Mouse (Mus musculus): ENCODE results near the gene Nkain1. TPM values are rescaled to one million over a fixed set of nuclear protein-coding genes. Genes with fewer than 3 reads are reported as not detected.

The Nkain1 gene
- polyA plus RNA-seq, 1 experiment = not detected

DNA sequence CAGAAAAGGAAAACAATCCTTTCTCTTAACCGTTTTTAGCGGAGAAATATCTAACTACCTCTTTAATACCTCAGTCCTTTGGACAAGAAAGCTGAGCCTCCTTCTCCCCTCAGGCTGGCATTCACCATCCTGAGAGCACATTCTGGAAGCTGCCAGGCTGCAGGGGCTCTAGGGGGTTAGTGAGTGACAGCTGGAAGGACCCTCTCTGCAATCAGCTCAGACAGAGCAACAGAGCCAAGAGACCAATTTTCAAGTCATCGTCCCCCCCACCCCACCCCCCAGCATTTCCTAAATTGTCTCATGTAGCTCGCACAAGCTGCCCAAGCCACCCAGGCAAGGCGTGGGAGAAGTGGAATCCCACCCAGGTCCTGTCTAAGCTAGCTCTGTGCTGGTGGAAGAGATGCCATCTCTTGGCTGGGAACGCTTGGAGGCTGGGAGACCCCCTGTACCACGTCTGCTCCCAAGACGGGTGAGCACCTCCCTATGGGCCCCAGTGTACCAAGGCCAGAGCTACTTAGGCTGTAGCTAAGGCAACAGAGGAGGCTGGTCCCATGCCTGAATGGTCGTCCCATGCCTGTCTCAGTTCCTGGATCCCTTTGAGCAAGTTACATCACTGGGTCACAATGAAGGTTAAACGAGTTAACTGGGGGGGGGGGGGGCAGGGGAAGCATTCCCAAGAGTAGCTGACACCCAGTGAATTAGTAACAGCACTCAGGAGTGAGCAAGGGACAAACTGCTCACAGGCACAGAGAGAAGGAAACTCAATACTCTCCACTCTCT, 2.8 kb downstream of the Nkain1 start:
- TF ChIP-seq POLR2A (IDR thresholded peaks at IDR 0.05; ENCODE audit: insufficient read depth, low read depth, low read length) (no peak), CTCF (IDR thresholded peaks at IDR 0.05; ENCODE audit: insufficient read depth, low read depth, low read length) (no peak)
- no peak overlapping the region for H3K4me3 ChIP-seq (ENCODE audit: insufficient read depth, low read depth, low read length)
- peaks cover 17% of the 10 kb centered on the region for H3K4me1 ChIP-seq (ENCODE audit: control insufficient read depth, insufficient read depth, low read length)
- WGBS = 32% methylated on average over 10 of the region's 10 CpGs
- no peak overlapping the region for H3K27ac ChIP-seq (ENCODE audit: insufficient read depth, low read depth, low read length)

- no peak overlapping the region for H3K4me3 ChIP-seq (ENCODE audit: insufficient read depth, low read depth, low read length)
- no peak overlapping the region for H3K27ac ChIP-seq (ENCODE audit: insufficient read depth, low read depth, low read length)
- peaks cover 20% of the 10 kb centered on the region for H3K4me1 ChIP-seq (ENCODE audit: control insufficient read depth, insufficient read depth, low read length)
- TF ChIP-seq POLR2A (IDR thresholded peaks at IDR 0.05; ENCODE audit: insufficient read depth, low read depth, low read length) = no peak
- no peak for TF ChIP-seq CTCF (IDR thresholded peaks at IDR 0.05; ENCODE audit: insufficient read depth, low read depth, low read length)
- 52% methylated on average over 23 of the region's 23 CpGs for WGBS
These were observed 5.7 kb downstream of the Nkain1 start for GRCm38 (mm10) chr4:130568043-130568978.

GRCm38 (mm10) chr4:130563820-130564219, 10.2 kb downstream of the Nkain1 start:
- Histone ChIP-seq H3K4me1 (ENCODE audit: control insufficient read depth, insufficient read depth, low read length) (peaks cover 8% of the 10 kb centered on the region), H3K27ac (ENCODE audit: insufficient read depth, low read depth, low read length) (no peak overlapping the region)
- 8% methylated on average over 8 of the region's 8 CpGs for WGBS

DNA sequence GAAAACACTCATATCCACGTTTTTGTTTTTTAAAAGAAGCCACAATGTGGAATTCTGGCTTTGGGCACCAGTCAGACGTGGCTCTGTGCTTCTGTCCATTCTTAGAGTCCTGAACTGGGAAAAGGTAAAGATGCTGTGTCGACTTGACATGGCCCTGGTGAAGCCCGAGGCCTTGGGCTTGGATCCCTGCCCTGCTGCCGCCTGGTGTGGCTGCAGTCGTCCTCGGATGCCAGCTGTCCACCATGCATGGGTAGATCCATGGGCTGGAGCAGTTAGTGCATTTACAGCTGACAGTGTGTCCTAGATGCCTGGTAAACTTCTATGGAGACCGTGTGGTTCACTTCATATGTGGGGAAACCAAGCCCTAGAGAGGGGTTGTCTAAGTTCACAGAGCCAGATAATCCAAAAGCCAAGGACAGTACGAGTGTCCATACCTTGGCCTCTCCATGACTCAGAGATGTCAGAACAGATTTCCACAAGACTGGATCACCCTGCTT, 10.7 kb downstream of the Nkain1 start:
- Histone ChIP-seq H3K4me1 (ENCODE audit: control insufficient read depth, insufficient read depth, low read length) (peaks cover 8% of the 10 kb centered on the region), H3K27ac (ENCODE audit: insufficient read depth, low read depth, low read length) (no peak overlapping the region)

More at GRCm38 (mm10) chr4:130563820-130564219, 10.2 kb downstream of the Nkain1 start:
- no peak for TF ChIP-seq POLR2A (IDR thresholded peaks at IDR 0.05; ENCODE audit: insufficient read depth, low read depth, low read length)
- TF ChIP-seq CTCF (IDR thresholded peaks at IDR 0.05; ENCODE audit: insufficient read depth, low read depth, low read length) = no peak
- no peak overlapping the region for H3K4me3 ChIP-seq (ENCODE audit: insufficient read depth, low read depth, low read length)

GRCm38 (mm10) chr4:130560576-130561310, 13.2 kb downstream of the Nkain1 start:
- H3K4me3 ChIP-seq (ENCODE audit: insufficient read depth, low read depth, low read length) = no peak overlapping the region
- H3K4me1 ChIP-seq (ENCODE audit: control insufficient read depth, insufficient read depth, low read length) = peaks cover 10% of the 10 kb centered on the region
- 67% methylated on average over 11 of the region's 11 CpGs for WGBS
- no peak for TF ChIP-seq POLR2A (IDR thresholded peaks at IDR 0.05; ENCODE audit: insufficient read depth, low read depth, low read length)
- no peak for TF ChIP-seq CTCF (IDR thresholded peaks at IDR 0.05; ENCODE audit: insufficient read depth, low read depth, low read length)
- no peak overlapping the region for H3K27ac ChIP-seq (ENCODE audit: insufficient read depth, low read depth, low read length)

More for the DNA sequence above, 10.7 kb downstream of the Nkain1 start:
- WGBS = 81% methylated on average over 9 of the region's 9 CpGs
- no peak overlapping the region for H3K4me3 ChIP-seq (ENCODE audit: insufficient read depth, low read depth, low read length)
- TF ChIP-seq CTCF (IDR thresholded peaks at IDR 0.05; ENCODE audit: insufficient read depth, low read depth, low read length) (no peak), POLR2A (IDR thresholded peaks at IDR 0.05; ENCODE audit: insufficient read depth, low read depth, low read length) (no peak)

DNA sequence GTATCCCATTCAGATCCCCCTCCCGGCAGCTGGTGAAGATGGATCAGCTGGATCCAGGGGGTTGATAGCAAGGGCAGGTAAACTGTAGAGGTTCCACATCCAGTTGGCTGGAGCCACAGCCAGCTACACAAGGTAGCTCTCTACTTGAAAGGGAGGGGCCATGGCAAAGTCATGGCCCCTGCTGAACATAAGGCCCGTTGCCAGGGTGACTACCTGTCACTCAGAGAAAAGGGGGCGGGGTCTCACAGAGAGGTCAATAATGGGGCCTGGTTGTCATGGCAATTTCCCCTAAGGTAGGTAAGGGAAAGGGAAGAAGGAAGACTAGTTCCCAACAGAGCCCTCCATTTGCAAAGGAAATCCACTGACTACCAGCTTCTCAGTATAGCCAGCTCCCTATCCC, 14.8 kb downstream of the Nkain1 start:
- 87% methylated on average over 3 of the region's 3 CpGs for WGBS

DNA sequence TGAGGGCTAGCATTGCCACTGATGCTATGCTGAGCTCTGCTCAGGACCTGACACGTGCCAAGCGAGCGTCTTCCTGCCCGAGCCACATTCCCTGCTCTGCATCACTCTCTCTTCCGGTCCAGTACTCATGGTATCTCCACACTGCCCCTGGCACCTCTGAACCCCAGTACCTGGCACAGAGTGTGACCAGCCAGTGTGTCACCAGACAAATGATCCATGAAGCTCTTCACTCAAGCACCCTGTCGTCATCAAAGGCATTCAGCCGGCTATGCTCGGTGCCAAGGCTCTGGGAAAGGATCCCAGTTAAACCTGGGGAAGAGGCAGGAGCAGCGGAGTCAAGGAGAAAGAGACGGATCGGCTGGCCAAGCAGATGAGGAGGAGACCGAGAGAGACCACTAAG, 16.1 kb downstream of the Nkain1 start:
- 77% methylated on average over 12 of the region's 12 CpGs for WGBS
- Histone ChIP-seq H3K27ac (ENCODE audit: insufficient read depth, low read depth, low read length) (no peak overlapping the region), H3K4me1 (ENCODE audit: control insufficient read depth, insufficient read depth, low read length) (peaks cover 6% of the 10 kb centered on the region; the same call in 1 of the 2 replicates)

More for the DNA sequence above, 14.8 kb downstream of the Nkain1 start:
- H3K27ac ChIP-seq (ENCODE audit: insufficient read depth, low read depth, low read length) = no peak overlapping the region
- peaks cover 10% of the 10 kb centered on the region for H3K4me1 ChIP-seq (ENCODE audit: control insufficient read depth, insufficient read depth, low read length)
- H3K4me3 ChIP-seq (ENCODE audit: insufficient read depth, low read depth, low read length) = no peak overlapping the region
- TF ChIP-seq CTCF (IDR thresholded peaks at IDR 0.05; ENCODE audit: insufficient read depth, low read depth, low read length) (no peak), POLR2A (IDR thresholded peaks at IDR 0.05; ENCODE audit: insufficient read depth, low read depth, low read length) (no peak)

DNA sequence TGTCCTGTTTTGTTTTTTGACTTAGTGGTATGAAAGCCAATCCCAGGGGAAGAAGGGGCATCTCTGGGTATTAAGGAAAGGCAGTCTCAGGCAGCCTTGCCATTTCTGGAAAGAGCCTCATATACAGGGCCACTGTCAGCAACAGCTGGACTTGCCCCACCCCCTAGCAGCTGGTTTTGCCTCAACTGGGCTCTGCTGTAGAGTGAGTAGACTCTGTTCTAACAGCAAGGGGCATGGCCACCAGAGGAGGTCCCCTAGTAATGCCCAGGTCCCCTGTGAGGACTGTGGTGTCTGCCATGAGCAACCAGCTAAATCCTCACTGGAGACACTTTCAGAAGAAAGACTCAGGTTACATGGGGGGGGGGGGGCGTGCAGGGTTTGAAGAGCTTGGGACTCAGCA, 17.0 kb downstream of the Nkain1 start:
- H3K4me1 ChIP-seq (ENCODE audit: control insufficient read depth, insufficient read depth, low read length) = peaks cover 12% of the 10 kb centered on the region
- no peak overlapping the region for H3K4me3 ChIP-seq (ENCODE audit: insufficient read depth, low read depth, low read length)
- no peak overlapping the region for H3K27ac ChIP-seq (ENCODE audit: insufficient read depth, low read depth, low read length)
- TF ChIP-seq POLR2A (IDR thresholded peaks at IDR 0.05; ENCODE audit: insufficient read depth, low read depth, low read length) (no peak), CTCF (IDR thresholded peaks at IDR 0.05; ENCODE audit: insufficient read depth, low read depth, low read length) (no peak)
- WGBS = 50% methylated on average over 1 of the region's 1 CpGs

More for the DNA sequence above, 16.1 kb downstream of the Nkain1 start:
- TF ChIP-seq POLR2A (IDR thresholded peaks at IDR 0.05; ENCODE audit: insufficient read depth, low read depth, low read length) (no peak), CTCF (IDR thresholded peaks at IDR 0.05; ENCODE audit: insufficient read depth, low read depth, low read length) (no peak)
- H3K4me3 ChIP-seq (ENCODE audit: insufficient read depth, low read depth, low read length) = no peak overlapping the region
